Mouse (Mus musculus) lung, postnatal 0 days (tissue): ENCODE data around the gene Lingo3. TPM values are rescaled to one million over a fixed set of nuclear protein-coding genes. Genes with fewer than 3 reads are reported as not detected.

Experiments
- ATAC-seq: fragments of 200-750 bp; cut with Nextera tagmentation; 2 replicates; pipeline ENCODE4 v1.8.0; 2017; ENCODE audit warnings: moderate library complexity
- DNase-seq: peaks from one replicate; pipeline ENCODE4 v3.0.0-alpha.2; 2016; ENCODE audit warnings: low spot score
- H3K27ac ChIP-seq: fragments of 300-500 bp; sonication (generic); 2 replicates; pipeline ENCODE4 v1.5.1; 2014; ENCODE audit warnings: antibody characterized with exemption, mild to moderate bottlenecking, low read length, mixed read lengths
- H3K27me3 ChIP-seq: fragments of 300-500 bp; sonication (generic); replicated peaks from 2 replicates; pipeline ENCODE4 v1.6.1; 2014; ENCODE audit warnings: low read length, mixed read lengths; ENCODE audit not compliant: insufficient read depth
- H3K36me3 ChIP-seq: fragments of 300-500 bp; sonication (generic); 2 replicates; pipeline ENCODE4 v1.6.1; 2014; ENCODE audit warnings: low read length, mixed read lengths; ENCODE audit not compliant: insufficient read depth
- H3K4me1 ChIP-seq: fragments of 300-500 bp; sonication (generic); 2 replicates; pipeline ENCODE4 v1.6.1; 2014; ENCODE audit warnings: antibody characterized with exemption, low read depth, low read length, mixed read lengths; ENCODE audit not compliant: insufficient read depth
- H3K4me2 ChIP-seq: fragments of 300-500 bp; sonication (generic); replicated peaks from 2 replicates; pipeline ENCODE4 v1.6.1; 2014; ENCODE audit warnings: low read depth, mild to moderate bottlenecking, low read length, moderate library complexity, mixed read lengths
- H3K4me3 ChIP-seq: fragments of 300-500 bp; sonication (generic); 2 replicates; pipeline ENCODE4 v1.5.1; 2014; ENCODE audit warnings: low read depth, low read length
- H3K9ac ChIP-seq: fragments of 300-500 bp; sonication (generic); replicated peaks from 2 replicates; pipeline ENCODE4 v1.6.1; 2014; ENCODE audit warnings: low read depth, mild to moderate bottlenecking
- H3K9me3 ChIP-seq: fragments of 300-500 bp; sonication (generic); 2 replicates; pipeline ENCODE4 v1.6.1; 2016; ENCODE audit warnings: low read length, mixed read lengths
- CTCF ChIP-seq: IDR thresholded peaks from 2 replicates; pipeline ENCODE4 v1.5.1; 2016; ENCODE audit warnings: antibody characterized with exemption, mild to moderate bottlenecking
- EP300 ChIP-seq: IDR thresholded peaks from 2 replicates; pipeline ENCODE4 v1.6.1; 2016; ENCODE audit warnings: antibody characterized with exemption, mild to moderate bottlenecking, control low read depth
- WGBS: fragments of 180-500 bp; shearing (Covaris S2); extraction: QIAGEN DNeasy Blood & Tissue Kit; methylation state at CpG from one replicate; pipeline ENCODE4 v1.1.7; 2014; 5-methylcytosine and 5-hydroxymethylcytosine counted together
- polyA plus RNA-seq: library from polyadenylated mRNA; unstranded; fragments of >200 nt; fragmentation: Nextera tagmentation; extraction: Ambion mirVana; gene quantifications from 2 replicates; pipeline ENCODE4 v1.2.1, GENCODE M21; 2015

Lingo3 gene
- polyA plus RNA-seq, 1 experiment from 2014 or later, result not detected

DNA sequence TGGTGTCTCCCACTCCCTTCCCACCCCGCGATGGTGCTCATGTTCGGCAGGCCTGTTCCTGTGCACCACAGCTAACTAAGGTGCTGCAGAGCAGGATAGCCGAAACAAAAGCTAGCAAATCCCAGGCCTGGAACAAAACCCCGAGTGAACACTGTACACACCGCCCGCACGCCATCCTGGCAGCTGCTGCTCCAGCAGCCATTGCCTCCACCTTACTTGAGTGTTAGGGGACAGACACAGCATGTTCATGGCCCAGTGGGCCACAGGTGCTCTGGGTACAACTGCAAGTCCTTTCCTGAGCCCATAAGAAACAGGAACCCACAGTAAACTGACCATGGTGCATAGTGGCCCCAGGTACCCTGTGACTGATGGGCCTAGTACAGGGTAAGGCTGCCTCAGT, 49.1 kb downstream of the Lingo3 start:
- H3K4me1 ChIP-seq, result peaks cover 16% of the 10 kb centered on the region
- H3K27me3 ChIP-seq, result no peaks in the 10 kb centered on the region
- H3K27ac ChIP-seq, result no peak overlapping the region
- WGBS, result 86% methylated on average over 8 of the region's 8 CpGs
- H3K4me2 ChIP-seq, result no peak overlapping the region
- no peak for ATAC-seq
- no peaks in the 10 kb centered on the region for H3K9me3 ChIP-seq
- no peak overlapping the region for H3K9ac ChIP-seq
- H3K36me3 ChIP-seq, result peaks cover 23% of the 10 kb centered on the region; the same call in 1 of the 2 replicates
- no peak overlapping the region for H3K4me3 ChIP-seq
- TF ChIP-seq EP300 (no peak), CTCF (no peak)
- DNase-seq, result no peak

DNA sequence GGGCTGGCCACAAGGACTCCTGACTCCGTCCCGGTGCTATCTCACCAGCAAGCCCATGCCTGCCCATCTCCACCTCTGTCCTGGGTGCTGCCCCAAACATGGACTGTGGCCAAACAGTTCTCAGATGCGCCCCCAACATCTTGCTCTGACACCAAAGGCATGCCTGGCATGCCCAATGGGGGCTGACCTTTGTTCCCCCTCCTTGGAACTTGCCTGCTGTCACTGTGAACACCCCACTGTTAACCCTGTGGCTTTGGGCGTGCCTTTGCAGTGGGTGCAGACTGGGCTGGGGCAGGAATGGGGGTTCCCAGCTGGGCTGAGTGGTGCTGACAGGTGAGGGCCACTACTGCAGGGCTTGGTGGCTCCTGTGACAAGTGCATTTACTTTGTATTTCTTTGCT, 50.0 kb downstream of the Lingo3 start:
- no peak for TF ChIP-seq CTCF
- no peak for TF ChIP-seq EP300
- 80% methylated on average over 4 of the region's 4 CpGs for WGBS
- DNase-seq (no peak), ATAC-seq (no peak)
- no peaks in the 10 kb centered on the region for H3K27me3 ChIP-seq
- H3K9ac ChIP-seq, result no peak overlapping the region
- H3K4me3 ChIP-seq, result no peak overlapping the region
- H3K4me2 ChIP-seq, result no peak overlapping the region
- no peak overlapping the region for H3K27ac ChIP-seq
- no peaks in the 10 kb centered on the region for H3K9me3 ChIP-seq
- peaks cover 30% of the 10 kb centered on the region for H3K36me3 ChIP-seq
- H3K4me1 ChIP-seq, result peaks cover 9% of the 10 kb centered on the region; the same call in 1 of the 2 replicates

DNA sequence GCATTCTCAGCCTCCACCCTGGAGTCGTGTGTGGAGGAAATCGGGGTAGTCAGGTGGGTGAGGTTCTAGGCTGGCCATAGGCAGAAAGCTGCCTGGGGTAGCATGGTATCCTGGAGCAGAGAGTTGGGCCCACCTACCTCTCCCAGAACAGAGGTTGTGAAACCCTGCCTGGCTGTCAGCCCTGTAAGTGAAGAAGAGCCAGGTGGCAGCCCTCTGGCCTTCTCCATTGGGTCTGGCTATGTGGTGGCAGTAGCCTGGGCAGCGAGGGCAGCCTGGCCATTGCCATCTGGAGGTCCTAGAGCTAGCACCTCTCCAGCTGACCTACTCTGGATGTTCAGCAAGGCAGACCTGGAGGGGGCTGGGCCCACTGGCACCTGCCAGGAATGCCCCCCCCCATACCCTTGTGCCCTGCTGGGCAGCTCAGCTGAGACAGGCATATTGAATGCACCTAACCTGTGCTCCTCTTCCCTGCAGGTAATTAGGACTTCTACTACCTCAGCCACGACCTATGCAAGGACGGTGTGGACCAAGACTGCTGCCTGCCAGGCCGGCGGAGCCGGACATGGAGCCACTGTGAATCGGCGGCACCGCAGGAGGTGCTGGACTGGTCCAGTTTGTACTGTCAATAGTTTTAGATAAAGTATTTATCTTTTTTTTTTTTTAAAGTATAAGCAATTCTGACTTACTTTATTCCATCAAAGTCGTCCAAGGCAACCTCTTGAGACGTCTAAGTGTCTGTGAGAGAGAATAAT, 50.6 kb downstream of the Lingo3 start:
- peaks cover 9% of the 10 kb centered on the region; the same call in 1 of the 2 replicates for H3K4me1 ChIP-seq
- no peak overlapping the region for H3K9ac ChIP-seq
- no peak for ATAC-seq
- H3K9me3 ChIP-seq, result no peaks in the 10 kb centered on the region
- no peak for DNase-seq
- no peak overlapping the region for H3K4me3 ChIP-seq
- H3K27ac ChIP-seq, result no peak overlapping the region
- H3K4me2 ChIP-seq, result no peak overlapping the region
- H3K27me3 ChIP-seq, result no peaks in the 10 kb centered on the region
- WGBS, result 87% methylated on average over 13 of the region's 13 CpGs
- no peak for TF ChIP-seq EP300
- TF ChIP-seq CTCF, result no peak
- H3K36me3 ChIP-seq, result peaks cover 36% of the 10 kb centered on the region

DNA sequence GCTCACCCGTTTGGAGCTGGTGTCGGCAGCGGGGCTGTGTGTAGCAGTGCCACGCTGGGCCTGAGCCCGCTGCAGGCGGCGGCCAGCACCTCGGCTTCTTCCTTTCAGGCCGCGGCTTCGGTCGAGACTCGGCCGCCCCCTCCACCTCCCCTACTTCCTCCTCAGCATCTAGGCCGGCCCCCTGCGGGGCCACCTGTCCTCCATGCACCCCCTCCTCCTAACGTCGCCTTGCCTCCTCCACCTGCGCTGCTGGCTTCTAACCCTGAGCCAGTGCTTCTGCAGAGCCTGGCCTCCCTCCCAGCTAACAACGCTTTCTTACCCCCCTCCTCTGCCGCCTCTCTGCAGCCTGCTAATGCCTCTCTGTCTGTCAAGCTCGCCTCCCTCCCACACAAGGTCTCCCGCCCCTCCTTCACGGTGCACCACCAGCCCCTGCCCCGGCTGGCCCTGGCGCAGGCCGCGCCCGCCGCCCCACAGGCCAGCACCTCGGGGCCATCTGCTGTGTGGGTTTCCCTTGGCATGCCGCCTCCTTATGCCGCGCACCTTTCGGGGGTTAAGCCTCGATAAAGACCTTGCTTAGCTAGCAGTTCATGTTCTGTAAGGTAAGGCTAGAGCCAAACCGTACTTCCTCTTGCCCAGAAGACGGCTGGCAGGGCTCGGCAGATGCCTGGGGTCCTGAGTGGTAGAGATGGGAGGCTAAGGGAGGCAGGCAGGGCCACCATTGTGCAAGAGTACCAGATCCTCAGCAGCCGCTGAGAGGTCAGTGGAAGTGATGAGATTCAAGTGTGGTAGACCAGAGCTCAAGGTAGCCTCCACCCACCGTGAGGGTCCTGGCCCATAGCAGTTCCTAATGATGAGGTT, 51.4 kb downstream of the Lingo3 start:
- WGBS, result 66% methylated on average over 41 of the region's 41 CpGs
- H3K27ac ChIP-seq, result no peak overlapping the region
- ATAC-seq, result no peak
- H3K27me3 ChIP-seq, result no peaks in the 10 kb centered on the region
- H3K9me3 ChIP-seq, result no peaks in the 10 kb centered on the region
- no peak for DNase-seq
- H3K4me3 ChIP-seq, result no peak overlapping the region
- peaks cover 41% of the 10 kb centered on the region for H3K36me3 ChIP-seq
- no peak for TF ChIP-seq CTCF
- TF ChIP-seq EP300, result no peak
- H3K9ac ChIP-seq, result no peak overlapping the region
- H3K4me2 ChIP-seq, result no peak overlapping the region
- H3K4me1 ChIP-seq, result peaks cover 9% of the 10 kb centered on the region; the same call in 1 of the 2 replicates

DNA sequence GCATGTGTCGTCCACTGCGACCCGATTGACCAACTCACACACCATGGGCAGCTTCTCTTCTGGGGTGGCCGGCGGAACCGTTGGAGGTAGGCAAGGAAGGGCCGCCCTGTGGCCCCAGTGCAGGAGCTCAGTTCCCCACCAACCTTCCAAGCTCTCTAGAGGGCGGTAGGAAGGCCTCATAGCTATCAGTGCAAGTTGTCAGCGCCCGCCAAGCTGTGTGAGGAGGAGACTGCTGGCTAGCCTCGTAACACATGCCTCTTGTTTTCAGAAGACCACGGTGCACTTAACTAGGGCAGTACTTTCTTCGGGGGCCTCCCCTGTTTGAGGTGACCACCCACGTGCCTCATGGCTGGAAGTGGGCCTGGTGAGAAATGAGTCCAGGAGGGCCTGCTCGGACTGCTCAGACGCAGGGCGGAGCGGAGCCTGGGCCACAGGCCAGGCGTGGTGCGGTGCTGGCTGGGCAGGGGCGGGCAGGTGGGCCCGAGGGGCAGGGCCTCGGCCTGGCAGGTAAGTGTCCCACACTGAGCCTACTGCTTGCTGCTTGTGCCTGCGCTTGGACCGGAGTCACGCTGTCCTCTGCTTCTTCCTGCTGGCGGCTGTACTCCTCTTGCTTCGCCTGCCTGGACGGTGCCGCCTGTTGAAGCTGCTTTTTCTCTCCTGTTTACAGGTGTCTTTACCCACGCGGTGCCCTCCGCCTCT, 52.2 kb downstream of the Lingo3 start:
- H3K27ac ChIP-seq, result no peak overlapping the region
- no peak for TF ChIP-seq EP300
- no peak for TF ChIP-seq CTCF
- DNase-seq, result no peak
- H3K4me1 ChIP-seq, result peaks cover 3% of the 10 kb centered on the region; the same call in 1 of the 2 replicates
- 77% methylated on average over 33 of the region's 33 CpGs for WGBS
- H3K27me3 ChIP-seq, result no peaks in the 10 kb centered on the region
- ATAC-seq, result no peak
- no peak overlapping the region for H3K9ac ChIP-seq
- H3K9me3 ChIP-seq, result no peaks in the 10 kb centered on the region
- no peak overlapping the region for H3K4me2 ChIP-seq
- peaks cover 44% of the 10 kb centered on the region for H3K36me3 ChIP-seq
- no peak overlapping the region for H3K4me3 ChIP-seq
